Mouse (Mus musculus): ENCODE measurements around the gene Fam241a.

Fam241a gene

DNA sequence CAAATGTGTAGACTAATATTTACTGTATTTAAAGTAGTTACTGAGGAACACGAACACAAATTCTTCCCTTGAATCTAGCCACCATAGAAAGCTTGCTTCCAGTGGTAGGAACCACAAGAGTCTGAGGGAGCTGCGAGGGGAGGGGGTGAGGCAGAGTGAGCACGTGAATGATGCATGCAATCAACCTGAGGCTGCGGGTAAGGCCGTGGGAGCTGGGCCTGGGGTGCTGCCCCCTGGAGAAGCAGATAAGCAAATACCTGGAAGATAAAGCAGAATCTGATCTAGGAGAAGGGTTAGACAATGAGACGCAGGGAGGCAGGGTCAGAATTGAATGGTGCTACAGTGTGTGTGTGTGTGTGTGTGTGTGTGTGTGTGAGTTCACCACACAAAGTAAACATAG lies 65.0 kb downstream of the Fam241a start:
- DNase-seq, result no peak

DNA sequence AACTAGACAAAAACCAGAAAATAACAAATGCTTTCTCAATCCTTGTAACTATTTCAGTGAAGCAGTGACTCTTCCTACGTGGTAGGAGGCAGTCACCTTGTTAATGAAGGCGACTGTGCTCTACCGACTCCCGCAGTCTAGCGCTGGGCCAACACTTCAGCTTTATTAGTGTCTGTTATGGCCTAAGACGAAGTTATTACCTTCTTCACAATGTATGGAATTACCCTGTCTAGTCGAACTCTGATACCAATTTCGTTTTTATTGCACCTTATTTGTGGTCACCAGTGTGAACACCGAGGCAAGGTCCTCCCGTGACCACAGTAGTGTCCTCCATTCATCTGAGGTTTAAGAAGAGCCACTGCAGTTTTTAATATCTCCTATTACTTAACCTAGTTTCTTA lies 65.9 kb downstream of the Fam241a start:
- DNase-seq, result no peak

- DNase-seq, result no peak
Observed at GRCm38 (mm10) chr3:127827123-127827522, 69.0 kb downstream of the Fam241a start.

- DNase-seq, result no peak
Observed at GRCm38 (mm10) chr3:127826503-127826902, 69.6 kb downstream of the Fam241a start.

GRCm38 (mm10) chr3:127823886-127824863 lies 71.9 kb downstream of the Fam241a start:
- DNase-seq, result no peak

- DNase-seq, result no peak
Observed at GRCm38 (mm10) chr3:127821209-127821608, 74.9 kb downstream of the Fam241a start.

GRCm38 (mm10) chr3:127820400-127820799 lies 75.7 kb downstream of the Fam241a start:
- DNase-seq, result no peak
